Mouse (Mus musculus) 3134 (cell line): ENCODE measurements around the gene Cenph.
A peak's percentile ranks its signal among the peaks of the same experiment; 100 is the strongest.
"Not testable (repeated sequence)": the region's sequence is repeated elsewhere in the genome, so short reads cannot be mapped to it uniquely, and the experiment has no call there.

Experiments
- DNase-seq: peaks from one replicate; pipeline ENCODE4 v3.0.0-alpha.2; 2011; ENCODE audit warnings: low spot score; ENCODE audit not compliant: insufficient read length; ENCODE audit errors: extremely low read depth

Cenph gene

GRCm38 (mm10) chr13:100750799-100751198 lies 24.9 kb downstream of the Cenph start:
- no peak for DNase-seq

- DNase-seq, result no peak
Measured at GRCm38 (mm10) chr13:100748638-100749037, 27.1 kb downstream of the Cenph start.

- DNase-seq, result no peak
Measured at GRCm38 (mm10) chr13:100746090-100746489, 29.6 kb downstream of the Cenph start.

GRCm38 (mm10) chr13:100744036-100744744 lies 31.5 kb downstream of the Cenph start, which contains the start of gene Mrps36:
Gene Mrps36 (minus strand): TSS chr13:100744659.
- DNase-seq, result peak; percentile 91

GRCm38 (mm10) chr13:100743346-100744035 lies 32.2 kb downstream of the Cenph start:
- no peak for DNase-seq

GRCm38 (mm10) chr13:100742831-100743230 lies 32.9 kb downstream of the Cenph start:
- no peak for DNase-seq

GRCm38 (mm10) chr13:100732756-100733155 lies 42.9 kb downstream of the Cenph start:
- DNase-seq, result no peak

- DNase-seq, result peak; percentile 18
Measured at GRCm38 (mm10) chr13:100731462-100732046, 44.1 kb downstream of the Cenph start.

GRCm38 (mm10) chr13:100730861-100731176 lies 44.9 kb downstream of the Cenph start, which contains the start of gene Cdk7:
Gene Cdk7 (minus strand): TSS chr13:100730939.
- DNase-seq, result peak; percentile 96

- peak; percentile 8 for DNase-seq
Measured at GRCm38 (mm10) chr13:100730153-100730860, 45.4 kb downstream of the Cenph start.

GRCm38 (mm10) chr13:100728530-100728929 lies 47.2 kb downstream of the Cenph start:
- DNase-seq, result not testable (repeated sequence)

- DNase-seq, result no peak
Measured at GRCm38 (mm10) chr13:100728086-100728485, 47.6 kb downstream of the Cenph start.

- no peak for DNase-seq
Measured at GRCm38 (mm10) chr13:100725194-100725593, 50.5 kb downstream of the Cenph start.

GRCm38 (mm10) chr13:100724051-100724754 lies 51.5 kb downstream of the Cenph start:
- no peak for DNase-seq

- no peak for DNase-seq
Measured at GRCm38 (mm10) chr13:100721656-100722055, 54.0 kb downstream of the Cenph start.

- DNase-seq, result no peak
Measured at GRCm38 (mm10) chr13:100715467-100715866, 60.2 kb downstream of the Cenph start.
